Mouse (Mus musculus): ENCODE results near the gene Exph5.

The Exph5 gene

DNA sequence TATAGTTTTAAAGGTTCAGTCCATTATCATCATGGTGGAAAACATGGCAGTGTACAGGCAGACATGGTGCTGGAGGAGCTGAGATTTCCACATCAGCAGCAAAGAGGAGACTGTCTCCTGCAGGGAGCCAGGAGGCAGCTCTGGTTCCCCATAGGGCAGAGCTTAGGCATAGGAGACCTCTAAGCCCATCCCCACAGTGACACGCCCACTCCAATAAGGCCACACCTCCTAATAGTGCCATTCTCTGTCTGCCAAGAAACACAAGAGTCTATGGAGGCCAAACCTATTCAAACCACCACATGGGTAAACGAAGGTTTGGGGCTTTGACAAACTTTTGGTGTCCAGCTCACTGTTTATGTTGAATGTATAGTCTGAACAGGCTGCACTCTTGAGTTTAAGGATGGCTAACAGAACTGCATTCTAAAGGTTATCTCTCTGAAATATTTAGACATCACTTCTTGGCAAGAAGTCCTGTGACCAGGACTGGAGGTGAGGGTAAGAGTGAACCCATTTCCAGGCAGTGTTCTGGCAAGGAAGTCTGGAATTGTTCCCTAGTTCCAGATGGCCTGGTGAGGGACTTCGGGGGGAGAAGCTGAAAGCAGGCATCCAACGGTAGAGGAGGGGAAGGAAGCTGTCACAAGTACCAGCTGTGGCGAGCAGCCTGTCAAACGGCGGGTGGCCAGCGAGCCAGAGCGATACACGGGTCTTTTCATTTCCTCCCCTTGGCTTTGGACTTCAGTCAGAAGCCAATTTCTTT lies 19.6 kb downstream of the Exph5 start:
- DNase-seq (ENCODE audit: low read depth, low spot score) = no peak

DNA sequence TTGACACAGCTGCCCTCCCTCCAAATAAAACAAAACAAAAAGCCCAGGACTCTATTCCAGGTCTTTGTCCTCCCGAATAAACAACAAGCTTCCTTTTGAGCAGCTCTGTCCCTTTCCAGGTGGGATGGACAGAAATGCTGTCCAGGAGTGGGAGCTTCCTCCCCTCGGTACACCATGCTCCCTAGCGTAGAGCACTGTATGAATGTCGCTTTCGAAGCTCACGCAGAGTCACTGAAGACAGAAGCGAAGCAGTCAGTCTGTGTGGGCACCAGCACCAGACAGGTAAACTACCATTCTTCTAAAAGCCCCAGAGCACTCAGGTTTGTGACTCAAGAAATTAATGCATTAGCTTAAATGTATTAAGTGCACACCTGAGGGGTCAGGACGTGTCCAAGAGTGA lies 20.2 kb downstream of the Exph5 start:
- no peak for DNase-seq (ENCODE audit: low read depth, low spot score)

DNA sequence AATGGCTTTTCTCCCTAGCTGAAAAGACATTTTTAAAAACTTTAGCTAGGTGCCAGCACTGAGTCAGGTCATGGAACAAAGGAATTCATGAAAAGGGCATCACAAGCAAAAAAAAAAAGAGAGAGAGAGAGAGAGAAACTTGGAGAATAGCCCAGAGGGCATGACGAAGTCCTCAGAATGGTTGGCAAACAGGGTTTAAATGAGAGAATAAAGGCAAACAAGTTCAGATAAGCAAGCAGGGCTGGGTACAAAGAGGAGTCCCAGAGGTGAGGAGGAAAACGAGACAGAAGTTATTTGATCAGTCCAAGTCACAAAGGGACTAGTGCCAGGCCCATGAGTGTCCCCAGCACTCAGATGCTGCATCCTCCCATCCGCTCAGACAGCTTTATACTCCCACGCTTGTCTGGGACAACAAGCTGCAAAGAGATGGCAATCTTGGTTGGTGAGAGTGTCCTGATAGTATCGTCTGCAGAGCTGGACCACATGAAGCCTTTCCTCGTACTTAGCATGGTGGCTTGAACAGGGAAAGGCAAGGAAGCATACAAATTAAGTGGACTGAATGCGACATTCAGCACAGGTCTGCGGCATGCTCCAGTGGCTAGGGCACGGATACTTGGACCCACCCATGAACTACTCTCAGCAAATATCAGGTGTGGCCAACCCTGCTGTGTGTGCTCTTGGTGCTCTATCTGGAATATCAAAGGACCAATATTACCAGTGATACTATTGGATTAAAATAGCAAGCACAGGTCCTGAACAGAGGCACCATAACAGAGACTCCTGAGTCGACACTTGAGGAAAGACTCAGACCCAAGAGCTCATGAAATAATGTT lies 22.2 kb downstream of the Exph5 start:
- no peak for DNase-seq (ENCODE audit: low read depth, low spot score)

DNA sequence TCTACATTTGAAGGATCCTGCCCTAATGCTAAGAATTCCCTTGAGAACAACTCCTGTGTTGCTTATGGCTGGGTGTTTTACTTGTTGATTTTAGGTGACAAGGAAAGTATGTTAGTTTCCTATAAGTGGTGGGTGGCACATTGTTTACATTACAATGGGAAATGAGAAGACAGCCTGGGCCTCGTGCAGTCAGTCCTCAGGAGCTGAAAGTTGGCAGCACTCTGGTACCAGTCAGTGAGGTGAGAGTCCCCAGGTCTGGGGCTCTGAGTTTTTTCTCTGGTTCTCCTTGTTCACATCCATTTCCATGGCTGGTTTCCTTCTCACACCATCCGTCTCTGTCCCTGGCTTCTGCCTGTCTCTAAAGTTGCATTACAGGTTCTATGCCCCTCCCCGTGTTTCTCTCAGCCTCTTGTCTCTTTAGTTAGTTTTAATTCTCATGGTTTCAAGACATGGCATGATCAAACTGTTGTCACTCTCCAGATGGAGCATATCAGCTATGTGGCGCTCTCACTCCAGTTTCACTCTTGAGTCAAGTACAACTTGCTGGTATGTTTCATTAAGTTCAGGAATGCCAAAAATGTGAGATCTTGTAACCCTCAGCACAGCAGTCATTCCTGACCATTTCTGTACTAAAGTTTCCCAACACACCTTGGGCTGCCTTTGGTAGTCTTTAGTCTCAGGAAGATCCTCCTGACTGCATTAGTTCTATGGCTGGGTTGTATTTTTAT lies 24.1 kb downstream of the Exph5 start:
- DNase-seq (ENCODE audit: low read depth, low spot score) = no peak

DNA sequence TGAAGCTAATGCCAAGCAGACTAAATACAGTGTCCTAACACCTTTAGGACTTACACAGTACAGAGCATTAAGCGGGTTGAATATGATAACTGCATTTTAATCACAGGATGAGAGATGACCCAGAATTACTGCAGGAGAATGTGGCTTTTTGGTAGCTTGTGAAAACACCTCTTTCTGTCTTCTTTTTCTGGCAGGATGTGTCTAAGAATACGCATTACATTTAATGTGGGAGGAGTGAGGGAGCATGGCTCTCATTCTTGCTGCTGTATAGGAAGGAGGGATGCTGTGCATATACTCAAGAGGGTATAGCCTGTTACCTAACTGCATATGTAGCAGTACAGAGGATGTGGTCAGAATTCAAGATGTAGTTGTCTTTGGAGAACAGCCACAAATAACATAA lies 26.7 kb downstream of the Exph5 start:
- DNase-seq (ENCODE audit: low read depth, low spot score) = no peak

DNA sequence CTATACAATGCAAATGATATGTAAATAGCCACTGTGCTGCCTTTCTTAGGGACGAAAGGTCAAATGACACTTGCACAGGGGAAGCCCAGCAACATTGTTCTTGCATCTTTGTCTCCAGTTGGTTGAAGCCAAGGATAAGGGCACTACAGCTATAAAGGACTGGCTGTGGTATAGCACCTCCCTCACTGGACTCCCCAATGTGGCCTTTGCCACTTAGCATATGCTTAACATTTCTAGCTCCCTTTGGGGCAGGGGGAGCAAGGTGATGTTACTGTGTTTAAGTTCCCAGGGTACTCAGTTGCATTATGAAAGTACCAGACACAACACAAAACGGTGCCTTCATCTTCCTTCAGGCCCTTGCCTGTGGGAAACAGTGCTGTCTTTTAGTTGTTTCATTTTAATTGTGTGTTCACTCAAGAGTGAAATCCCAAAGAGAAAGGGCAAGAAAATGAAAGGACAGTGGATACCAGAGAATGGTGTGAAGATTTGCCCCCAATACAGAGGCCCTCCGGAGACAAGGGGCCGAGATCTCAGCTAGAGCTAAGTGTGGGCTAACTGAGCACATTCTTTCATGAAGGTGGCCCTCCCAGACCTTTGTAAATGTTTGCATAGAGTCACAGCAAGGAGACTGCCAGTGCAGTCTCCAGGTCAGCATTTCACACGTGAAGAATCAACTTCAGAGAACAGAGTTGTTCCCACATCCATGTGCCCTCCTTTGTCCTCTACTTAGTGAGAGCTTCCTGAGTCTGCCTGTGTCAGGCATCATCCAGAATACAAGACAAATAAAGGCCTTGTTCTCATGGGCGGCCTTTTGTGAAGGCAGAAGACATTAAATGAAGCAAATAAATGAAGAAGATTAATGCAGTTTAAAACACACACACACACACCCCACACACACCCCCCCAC lies 28.1 kb downstream of the Exph5 start:
- DNase-seq (ENCODE audit: low read depth, low spot score) = no peak

DNA sequence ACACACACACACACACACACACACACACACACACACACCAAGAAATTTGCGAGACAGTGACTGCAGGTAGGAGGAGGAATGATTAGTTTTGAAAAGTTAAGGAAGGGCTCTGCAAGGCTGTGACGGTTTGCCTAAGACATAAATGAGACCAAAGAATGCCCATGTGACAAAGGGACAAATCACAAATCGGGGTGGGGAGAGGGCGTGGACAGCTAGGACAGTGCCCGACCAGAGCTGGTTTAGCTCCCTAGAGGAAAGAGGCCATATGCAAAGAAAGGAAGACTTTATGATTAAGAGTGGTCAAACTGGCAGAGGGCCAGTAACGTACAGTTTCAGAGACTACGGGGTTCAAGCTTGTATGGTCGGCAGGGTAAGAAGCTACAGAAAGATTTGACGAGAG lies 28.8 kb downstream of the Exph5 start:
- no peak for DNase-seq (ENCODE audit: low read depth, low spot score)

DNA sequence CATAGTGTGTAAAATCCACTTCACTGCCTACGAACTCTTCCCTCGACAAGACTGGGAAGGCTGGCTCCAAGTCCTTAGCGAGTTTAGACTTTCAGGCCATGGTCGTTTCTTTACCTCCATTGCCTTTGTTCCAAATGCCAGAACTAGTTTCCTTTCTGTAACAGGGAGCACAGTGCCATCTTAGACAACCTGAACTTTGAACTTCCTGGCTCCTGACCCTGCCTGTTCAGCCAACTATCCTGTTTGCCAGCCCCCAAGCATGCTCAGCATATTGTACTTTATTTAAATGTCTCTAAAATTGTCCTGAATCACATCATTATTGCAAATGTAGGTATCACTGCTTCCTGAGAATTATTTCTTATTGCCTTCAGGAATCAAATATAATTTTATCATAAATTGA lies 32.0 kb downstream of the Exph5 start:
- DNase-seq (ENCODE audit: low read depth, low spot score) = no peak

DNA sequence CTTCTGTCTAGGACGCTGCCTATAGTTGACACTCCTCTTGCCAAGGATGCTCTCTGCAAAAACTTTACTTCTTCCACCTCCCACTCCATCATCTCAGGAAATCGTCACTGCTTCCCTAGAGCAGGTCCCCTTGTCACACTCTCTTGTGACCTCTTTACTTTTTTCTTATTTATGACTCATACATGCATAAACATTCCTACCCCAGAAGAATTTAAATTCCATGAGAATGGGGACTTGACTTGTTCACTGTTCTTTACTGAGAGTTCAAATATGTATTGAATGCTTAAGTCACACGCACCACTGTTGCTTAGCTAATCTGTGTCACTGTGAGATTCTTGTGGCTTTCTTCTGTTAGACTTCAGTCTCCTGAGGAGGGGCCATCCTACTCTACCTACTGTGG lies 33.7 kb downstream of the Exph5 start:
- no peak for DNase-seq (ENCODE audit: low read depth, low spot score)

DNA sequence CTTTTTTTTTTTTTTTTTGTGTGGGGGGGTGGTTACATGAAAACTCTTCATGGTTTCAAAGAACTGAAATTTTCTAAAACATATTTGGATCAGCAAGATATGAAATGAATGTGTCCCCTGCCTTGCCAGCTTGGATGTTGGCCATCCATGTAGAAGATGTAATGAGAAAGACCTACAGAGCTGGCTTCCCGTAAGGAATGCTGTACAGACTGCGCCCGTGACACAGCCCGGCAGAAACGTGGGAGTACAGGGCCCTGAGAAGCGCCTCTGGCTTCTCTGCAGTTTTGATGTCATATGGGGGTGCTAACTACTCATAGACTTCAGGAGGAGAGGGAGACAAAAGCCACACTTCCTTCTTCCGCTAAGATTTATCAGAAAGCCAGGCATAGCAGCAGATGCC lies 38.1 kb downstream of the Exph5 start:
- no peak for DNase-seq (ENCODE audit: low read depth, low spot score)

DNA sequence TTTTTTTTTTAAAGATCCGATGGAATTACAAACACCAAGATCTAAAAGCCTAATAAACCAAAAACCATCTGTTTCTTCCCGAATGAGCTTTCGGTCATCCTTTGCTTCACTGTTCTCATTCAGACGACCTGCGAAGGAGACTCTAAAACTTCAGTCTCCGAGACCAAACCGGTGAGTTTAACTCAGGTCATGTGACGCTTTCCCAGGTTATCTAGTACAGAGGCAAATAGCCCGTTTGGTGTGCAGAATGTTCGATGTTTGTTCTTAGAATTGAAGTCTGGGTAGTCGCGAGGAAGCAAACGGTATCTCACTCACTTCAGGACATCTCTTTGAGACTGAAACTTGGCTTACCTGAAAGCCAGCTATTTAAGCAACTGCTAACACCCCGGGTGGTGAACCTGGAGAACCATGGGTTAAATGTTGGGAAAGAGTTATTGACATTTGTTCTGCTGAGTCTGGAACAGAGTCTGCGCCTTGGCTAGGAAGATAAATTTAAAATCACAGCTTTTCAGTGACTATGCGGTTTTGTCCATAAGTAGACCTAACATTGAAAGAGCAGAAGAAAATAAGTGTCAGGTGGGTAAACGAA lies 39.0 kb downstream of the Exph5 start:
- DNase-seq (ENCODE audit: low read depth, low spot score) = no peak

DNA sequence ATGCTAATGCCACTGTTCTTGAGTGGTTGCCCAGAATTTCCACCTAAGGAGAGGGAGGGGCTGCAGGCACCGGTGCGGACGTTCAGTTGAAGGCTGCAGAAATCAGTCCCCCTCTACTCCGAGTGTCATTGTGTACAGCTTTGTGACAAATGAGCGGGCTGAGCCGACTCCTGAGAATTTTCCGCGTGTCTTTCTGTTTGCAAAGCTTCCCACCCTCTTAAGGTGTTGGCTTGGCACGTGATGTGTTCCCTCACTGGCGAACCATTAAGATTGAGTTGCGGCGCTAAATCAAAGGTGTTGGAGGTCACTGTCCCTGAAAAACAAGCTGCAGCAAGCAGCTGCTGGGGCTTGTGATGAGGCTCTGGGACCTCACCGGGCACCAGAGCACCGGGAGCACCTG lies 39.5 kb downstream of the Exph5 start:
- no peak for DNase-seq (ENCODE audit: low read depth, low spot score)

DNA sequence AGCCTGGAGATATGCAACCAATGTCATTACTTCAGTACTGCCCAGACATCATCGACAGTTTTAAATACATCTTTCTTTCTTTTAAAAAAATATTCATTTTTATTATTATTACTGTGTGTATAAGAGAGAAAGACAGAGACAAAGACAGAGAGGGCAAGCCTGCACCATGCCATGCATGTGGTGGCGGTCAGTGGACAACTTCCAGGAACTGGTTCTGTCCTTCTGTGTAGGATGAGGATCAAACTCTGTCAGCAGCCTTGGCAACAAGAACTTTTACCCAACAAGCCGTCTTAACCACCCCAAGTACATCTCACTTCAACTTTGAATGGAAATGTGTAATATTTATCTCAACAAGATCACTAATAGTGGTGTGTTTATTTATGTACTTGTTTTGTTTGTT lies 40.5 kb downstream of the Exph5 start:
- no peak for DNase-seq (ENCODE audit: low read depth, low spot score)

DNA sequence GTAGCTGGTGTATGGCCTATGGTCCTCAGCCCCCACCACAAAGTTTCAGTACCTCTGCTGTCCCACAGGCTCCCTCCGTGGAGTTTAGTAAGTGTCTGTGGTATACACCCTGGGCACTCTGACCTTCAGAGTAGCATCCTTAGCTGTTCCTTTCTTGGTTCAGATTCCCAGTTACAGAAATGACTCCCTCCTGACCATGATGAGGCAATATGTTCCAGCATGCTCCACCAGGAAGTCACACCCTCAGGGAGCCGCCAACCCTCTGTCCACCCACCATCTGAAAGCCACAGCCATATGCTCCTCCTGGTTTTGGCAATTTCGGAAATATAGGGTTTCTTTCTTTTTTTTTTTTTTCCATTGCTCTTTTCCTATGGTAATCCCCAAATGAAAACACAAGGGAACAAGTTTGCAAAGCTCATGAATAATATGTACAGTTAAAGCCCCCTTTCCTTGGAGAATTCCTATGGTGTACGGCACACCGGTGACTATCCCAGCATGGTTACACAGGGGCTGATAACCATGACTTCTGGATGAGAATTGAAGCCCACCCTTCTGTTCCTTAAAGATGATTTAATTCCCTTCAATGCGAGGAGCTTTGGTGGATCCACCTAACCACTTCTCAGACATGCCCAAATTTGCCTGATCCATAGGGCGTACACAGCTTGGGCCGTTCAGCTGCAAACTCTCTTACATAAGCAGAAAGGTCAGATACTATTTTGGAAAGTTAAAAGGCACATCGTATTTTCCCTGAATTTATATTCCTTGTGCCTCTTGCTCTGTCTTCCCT lies 43.4 kb downstream of the Exph5 start:
- DNase-seq (ENCODE audit: low read depth, low spot score) = no peak

DNA sequence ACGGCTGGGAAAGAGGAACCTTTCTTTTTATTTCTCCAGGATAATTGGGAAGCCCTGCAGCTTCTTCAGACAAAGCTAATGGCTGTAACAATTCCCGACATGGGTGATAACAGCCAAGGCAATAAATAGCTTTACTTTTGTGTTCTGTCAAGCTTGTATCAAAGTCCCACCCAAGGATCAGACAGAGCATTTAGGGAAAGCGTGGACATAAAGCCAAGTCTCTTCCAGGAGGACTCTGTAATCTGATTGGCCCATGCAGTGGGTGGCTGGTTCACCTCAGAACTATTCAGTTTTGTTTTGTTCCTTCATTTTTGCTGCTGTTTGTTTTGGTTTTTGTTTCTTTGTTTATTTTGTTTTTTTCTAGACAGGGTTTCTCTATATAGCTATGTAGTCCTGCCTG lies 44.3 kb downstream of the Exph5 start:
- DNase-seq (ENCODE audit: low read depth, low spot score) = no peak

DNA sequence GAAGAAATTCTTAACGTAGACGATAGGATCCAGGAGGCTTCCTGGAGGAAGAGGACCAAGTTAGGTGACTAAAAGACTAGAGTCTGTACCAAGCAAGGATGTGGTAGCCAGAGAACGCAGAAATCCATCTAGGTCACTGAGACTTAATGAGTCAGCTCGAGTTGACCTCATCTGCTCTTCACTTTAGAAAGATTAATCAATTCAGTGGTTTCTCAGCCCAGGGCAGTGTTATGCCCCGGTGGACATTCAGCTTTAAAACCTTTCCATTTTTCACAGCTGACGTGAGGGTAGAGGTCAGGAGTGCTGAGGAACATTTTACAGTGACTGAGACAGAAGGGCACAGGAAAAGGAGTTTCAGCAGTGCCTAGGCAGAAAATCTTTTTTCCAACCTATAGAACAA lies 44.9 kb downstream of the Exph5 start:
- DNase-seq (ENCODE audit: low read depth, low spot score) = no peak

DNA sequence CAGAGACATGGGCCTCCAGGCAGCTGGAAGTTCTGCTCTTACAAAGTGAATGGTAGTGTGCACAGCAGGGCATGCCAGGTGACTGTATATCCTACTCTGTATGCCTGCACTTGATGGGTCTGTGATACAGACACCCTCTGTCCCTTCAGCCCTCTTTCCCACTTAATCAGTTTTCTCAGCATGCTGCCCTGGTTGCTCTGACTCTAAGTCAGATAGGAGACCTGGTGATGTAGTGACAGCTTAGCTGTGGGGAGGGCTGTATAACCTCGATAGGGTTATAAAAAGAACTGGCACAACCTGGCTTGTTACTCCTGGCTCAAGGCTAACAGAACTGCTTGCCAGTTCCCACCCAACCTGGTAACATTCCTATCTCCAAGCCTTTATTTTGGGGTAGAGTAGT lies 47.7 kb downstream of the Exph5 start:
- DNase-seq (ENCODE audit: low read depth, low spot score) = no peak

DNA sequence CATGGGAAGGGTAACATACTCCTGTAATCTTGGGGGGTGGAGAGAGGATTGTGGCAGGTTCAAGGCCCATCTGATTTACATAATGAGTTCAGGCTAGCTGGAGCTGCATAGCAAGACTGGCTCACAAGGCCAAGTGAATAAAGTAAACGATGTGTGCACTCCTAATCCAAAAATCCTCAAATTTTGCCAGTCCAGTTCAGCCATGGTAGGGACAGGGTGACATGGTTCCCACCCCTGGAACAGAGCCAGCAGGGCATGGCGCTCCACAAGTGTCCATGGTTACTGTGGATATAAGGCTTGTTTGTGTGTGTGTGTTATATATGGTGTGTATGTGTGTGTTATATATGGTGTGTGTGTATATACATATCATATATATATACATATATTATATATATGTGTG lies 48.9 kb downstream of the Exph5 start:
- no peak for DNase-seq (ENCODE audit: low read depth, low spot score)

DNA sequence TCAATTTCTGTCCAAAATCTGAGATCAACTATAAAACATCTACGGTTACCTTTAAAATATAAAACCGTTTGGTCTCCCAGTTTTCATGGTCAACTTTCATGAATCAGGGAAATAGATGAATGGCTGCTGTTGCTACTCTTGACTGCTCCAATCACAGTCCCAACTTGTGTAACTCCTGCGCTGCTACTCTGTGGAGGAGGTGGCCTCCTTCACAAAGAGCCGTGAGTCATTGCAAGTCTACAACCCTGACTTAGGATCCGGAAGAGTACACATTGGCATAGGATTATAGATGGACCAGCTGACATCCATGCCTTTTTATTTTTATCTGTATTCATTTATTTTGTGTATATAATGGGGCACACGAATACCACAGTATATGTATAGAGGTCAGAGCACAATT lies 50.4 kb downstream of the Exph5 start:
- no peak for DNase-seq (ENCODE audit: low read depth, low spot score)

DNA sequence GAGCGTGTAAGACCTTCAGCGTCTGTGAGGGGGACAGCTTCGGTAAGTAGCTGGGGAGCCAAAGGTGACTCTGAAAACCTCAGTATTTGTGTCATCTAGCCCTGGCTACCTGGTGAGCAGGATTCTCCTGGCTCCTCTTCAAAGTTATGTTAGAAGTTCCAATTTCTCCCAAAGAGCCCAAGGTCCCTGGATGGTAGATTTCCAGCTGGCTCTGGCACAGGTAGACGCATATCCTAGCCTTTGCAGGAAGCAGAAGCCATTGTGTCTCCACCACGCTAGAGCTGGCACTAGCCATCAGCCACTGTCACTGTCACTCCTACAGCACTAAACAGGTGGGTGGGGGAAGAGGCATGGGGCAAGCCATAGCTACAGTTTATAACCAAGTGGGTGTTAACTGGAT lies 51.7 kb downstream of the Exph5 start:
- DNase-seq (ENCODE audit: low read depth, low spot score) = no peak

Measured in retina, adult 2 months (tissue).